Mouse (Mus musculus) spleen, embryonic (tissue): ENCODE results near the gene Lrrc19.
"Not testable (repeated sequence)": the region's sequence is repeated elsewhere in the genome, so short reads cannot be mapped to it uniquely, and the experiment has no call there.

ENCODE experiments used
- CTCF ChIA-PET: fragments of 350-600 bp; sonication (Branson Sonifier 250); formaldehyde crosslinking; loops from one replicate; lab custom pipeline; 2022; lab: Charles Lee

Gene Lrrc19

DNA sequence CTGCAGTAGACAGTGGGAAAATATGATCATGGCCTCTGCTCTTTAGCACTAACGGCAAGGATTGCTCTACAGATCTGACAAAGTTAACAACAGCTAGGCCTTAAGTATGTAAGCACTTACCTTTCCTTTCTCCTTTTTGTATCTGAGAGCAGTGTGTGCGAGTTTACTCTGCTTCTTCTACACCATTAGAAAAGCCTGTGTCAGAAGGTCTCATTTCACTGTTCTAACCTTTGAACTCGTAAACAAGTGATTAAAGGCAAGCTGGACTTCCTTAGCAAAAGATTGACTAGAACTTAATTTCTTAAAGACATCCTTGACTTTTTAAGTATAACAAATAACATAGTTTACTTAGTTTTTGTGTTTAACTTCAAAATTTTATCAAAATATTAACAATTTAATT, at the start of gene Lrrc19:
Lrrc19 (minus strand) TSS at position 225 of the 400 bp plus-strand sequence.
- CTCF ChIA-PET: no interaction called here

GRCm38 (mm10) chr4:94696368-94696767, 46.4 kb upstream of the Lrrc19 start:
- CTCF ChIA-PET: no interaction called here

- CTCF ChIA-PET: no interaction called here
These were observed 42.2 kb upstream of the Lrrc19 start for GRCm38 (mm10) chr4:94692175-94692574.

GRCm38 (mm10) chr4:94691078-94691477, 41.1 kb upstream of the Lrrc19 start:
- CTCF ChIA-PET: no interaction called here

- CTCF ChIA-PET: not testable (repeated sequence)
These were observed 39.9 kb upstream of the Lrrc19 start for GRCm38 (mm10) chr4:94689804-94690203.

GRCm38 (mm10) chr4:94683305-94683704, 33.4 kb upstream of the Lrrc19 start:
- CTCF ChIA-PET: no interaction called here

- CTCF ChIA-PET: no interaction called here
These were observed 32.1 kb upstream of the Lrrc19 start for GRCm38 (mm10) chr4:94682029-94682428.

- CTCF ChIA-PET: no interaction called here
These were observed 31.2 kb upstream of the Lrrc19 start for GRCm38 (mm10) chr4:94681181-94681580.

GRCm38 (mm10) chr4:94680662-94681061, 30.7 kb upstream of the Lrrc19 start:
- CTCF ChIA-PET: no interaction called here

- CTCF ChIA-PET: no interaction called here
These were observed 19.8 kb upstream of the Lrrc19 start for GRCm38 (mm10) chr4:94669718-94670117.

GRCm38 (mm10) chr4:94650426-94651175, 657 bp upstream of the Lrrc19 start:
- CTCF ChIA-PET: not testable (repeated sequence)

DNA sequence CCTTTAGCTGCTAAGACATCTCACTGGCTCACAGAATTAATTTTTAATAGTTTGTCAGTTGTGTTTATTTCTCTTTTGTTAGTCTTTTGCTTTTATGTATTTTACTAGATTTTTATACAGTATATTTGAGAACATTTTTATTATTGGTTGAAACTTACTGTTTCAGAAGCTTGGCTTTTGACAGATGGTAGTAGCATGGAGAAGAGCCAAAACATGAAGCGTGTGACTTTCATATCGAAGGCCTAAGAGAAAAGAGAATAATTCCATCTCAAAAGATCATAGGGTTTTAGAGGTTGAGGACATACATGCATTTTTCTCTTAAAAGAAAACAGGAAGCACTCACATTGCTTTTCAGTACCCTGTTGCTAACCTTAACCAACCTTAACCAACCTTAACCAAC, 6.8 kb downstream of the Lrrc19 start:
- CTCF ChIA-PET: no interaction called here

GRCm38 (mm10) chr4:94620077-94620476, 29.9 kb downstream of the Lrrc19 start:
- CTCF ChIA-PET: no interaction called here

DNA sequence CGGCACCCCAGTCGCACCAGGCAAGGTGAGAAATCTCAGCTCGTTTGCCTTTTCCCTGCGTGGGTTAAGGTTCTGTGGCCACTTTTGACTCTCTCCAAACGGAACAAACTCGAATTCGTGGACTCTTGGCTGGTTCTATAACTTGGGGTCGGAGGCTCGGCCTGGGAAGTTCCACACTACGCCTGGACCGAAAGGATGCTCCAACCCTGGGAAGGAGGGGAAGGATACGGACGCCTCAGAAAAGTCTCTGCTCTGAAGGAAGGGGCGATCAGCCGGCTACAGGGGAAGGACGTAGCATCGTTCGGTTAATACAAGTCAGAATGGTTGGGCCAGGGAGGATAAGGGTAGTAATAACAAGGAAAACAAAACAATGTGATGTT, 35.3 kb downstream of the Lrrc19 start:
- CTCF ChIA-PET: interaction anchor here (1.1 kb wide), 1 partner anchor 13 kb away, joined by 3 read pairs; no protein-coding TSS in a partner anchor

DNA sequence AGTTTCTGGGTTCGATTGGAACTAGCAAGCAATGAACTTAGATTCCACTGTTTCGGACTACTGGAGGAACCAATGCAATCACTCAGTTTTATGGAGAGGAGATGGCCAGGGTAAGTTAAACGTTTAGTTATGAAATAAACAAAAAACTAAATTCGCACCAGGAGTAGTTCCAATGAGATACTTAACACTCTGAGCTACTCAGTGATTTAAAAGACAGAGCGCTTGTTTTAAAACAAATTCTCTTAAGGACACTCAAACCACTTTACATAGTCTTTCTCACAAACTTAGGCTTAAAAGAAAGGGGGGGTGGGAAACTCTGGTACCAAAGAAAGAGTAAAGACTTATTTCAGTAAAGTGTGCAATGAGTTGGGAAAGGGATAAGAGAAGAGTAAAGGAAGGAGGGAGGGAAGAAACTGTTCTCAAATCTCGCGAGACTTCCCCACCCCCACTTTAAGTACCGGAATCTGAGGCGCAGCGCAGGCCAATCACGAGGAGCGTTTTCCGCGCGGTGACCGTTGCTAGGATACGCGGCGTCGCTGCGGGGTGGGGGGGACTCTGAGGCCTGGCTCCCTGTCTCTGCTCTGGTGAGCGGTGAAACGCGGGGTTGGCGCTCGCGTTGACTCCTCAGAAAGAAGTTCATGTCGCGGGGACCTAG, 35.8 kb downstream of the Lrrc19 start, which contains the start of gene Ift74:
Ift74 (plus strand) TSS at position 520 of the 655 bp plus-strand sequence.
- CTCF ChIA-PET: interaction anchor here (1.1 kb wide), 1 partner anchor 12 kb away, joined by 3 read pairs; no protein-coding TSS in a partner anchor

- CTCF ChIA-PET: no interaction called here
These were observed 39.6 kb downstream of the Lrrc19 start for GRCm38 (mm10) chr4:94610339-94610738.

GRCm38 (mm10) chr4:94605591-94605990, 44.4 kb downstream of the Lrrc19 start:
- CTCF ChIA-PET: interaction anchor here (0.7 kb wide), 1 partner anchor 56 kb away, joined by 3 read pairs; no protein-coding TSS in a partner anchor

GRCm38 (mm10) chr4:94604452-94605019, 45.4 kb downstream of the Lrrc19 start:
- CTCF ChIA-PET: no interaction called here

GRCm38 (mm10) chr4:94603031-94603629, 46.8 kb downstream of the Lrrc19 start, which contains the start of gene Plaa:
Gene Plaa, minus strand, starts transcription at chr4:94603244.
- CTCF ChIA-PET: no interaction called here

DNA sequence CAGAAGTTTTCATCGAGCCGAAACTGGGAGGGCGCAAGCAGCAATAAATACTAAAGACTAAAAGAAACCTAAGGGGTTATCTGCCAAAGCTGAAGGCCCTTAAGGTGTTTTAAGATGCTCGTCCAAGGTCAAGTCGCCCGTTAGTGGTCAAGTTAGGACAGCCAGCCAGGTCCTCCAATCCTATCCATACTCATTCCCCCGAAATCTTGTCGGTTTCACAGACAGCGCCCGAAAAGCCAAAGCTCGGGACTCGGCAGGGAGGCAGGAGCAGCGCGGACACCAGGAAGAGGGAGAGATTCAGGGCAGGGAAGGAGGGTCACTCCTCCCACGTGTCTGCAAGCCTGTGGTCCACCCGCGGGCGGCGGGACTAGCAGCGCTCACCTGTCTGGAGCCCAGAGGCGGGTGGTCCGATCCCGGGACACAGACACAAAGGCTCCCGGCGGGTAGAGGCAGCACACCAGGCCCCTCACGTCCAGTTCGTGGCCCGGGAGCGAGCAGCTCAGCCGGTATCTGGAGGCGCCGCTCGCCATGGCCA, 47.4 kb downstream of the Lrrc19 start:
- CTCF ChIA-PET: interaction anchor here (0.9 kb wide), 1 partner anchor 12 kb away, joined by 3 read pairs; the partner anchor contains the start of gene Ift74

DNA sequence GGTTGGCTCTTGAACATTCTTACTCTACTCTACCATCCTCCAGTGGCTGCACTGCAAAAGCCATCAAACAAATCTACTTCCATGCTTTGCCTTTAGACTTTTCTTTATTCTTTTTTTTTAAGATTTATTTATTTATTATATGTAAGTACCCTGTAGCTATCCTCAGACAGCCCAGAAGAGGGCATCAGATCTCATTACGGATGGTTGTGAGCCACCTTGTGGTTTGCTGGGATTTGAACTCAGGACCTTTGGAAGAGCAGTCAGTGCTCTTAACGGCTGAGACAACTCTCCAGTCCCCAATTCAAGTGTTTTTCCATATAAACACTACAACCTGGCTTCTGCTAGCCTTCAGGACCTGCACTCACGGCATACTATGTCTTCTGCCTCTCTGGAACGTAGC, 48.5 kb downstream of the Lrrc19 start:
- CTCF ChIA-PET: interaction anchor here (0.9 kb wide), 1 partner anchor 13 kb away, joined by 3 read pairs; the partner anchor contains the start of gene Ift74

GRCm38 (mm10) chr4:94592709-94593108, 57.2 kb downstream of the Lrrc19 start:
- CTCF ChIA-PET: no interaction called here
